ENCODE assay signal across 8 mouse cellular contexts in genomic region chr7:16885271-16885776, GRCm38 (mm10). TPM values are rescaled to one million over a fixed set of nuclear protein-coding genes. Genes with fewer than 3 reads are reported as not detected.
A peak's percentile ranks its signal among the peaks of the same experiment; 100 is the strongest.
DNase-seq lines count a peak whose midpoint lies in the region; ATAC-seq and TF ChIP-seq lines count a peak whose summit lies in the region.

No protein-coding gene starts in this region.

- no peak for DNase-seq in heart, postnatal 36 days
- DNase-seq in urinary bladder, postnatal 4 days (ENCODE audit: low spot score in 2 of 2) = no peak
- DNase-seq in layer of hippocampus, adult 9-11 months = no peak

- no peak for TF ChIP-seq POLR2A in bone marrow macrophage, adult 2 months (IDR thresholded peaks at IDR 0.05; ENCODE audit: borderline replicate concordance, low read depth, low read length)

- no peak overlapping the region for H3K9ac ChIP-seq in heart, embryonic 15.5 days
- H3K9ac ChIP-seq in hindbrain, embryonic 13.5 days = no peak overlapping the region
- no peak overlapping the region for H3K9ac ChIP-seq in midbrain, embryonic 13.5 days (replicated peaks)

- 24% methylated on average over 86 of the region's 95 CpGs for WGBS in heart, embryonic 15.5 days
- 14% methylated on average over 82 of the region's 95 CpGs for WGBS in hindbrain, embryonic 13.5 days
- 13% methylated on average over 61 of the region's 95 CpGs for WGBS in midbrain, embryonic 13.5 days

- TF ChIP-seq CTCF in bone marrow macrophage, adult 2 months (IDR thresholded peaks at IDR 0.05; ENCODE audit: low read depth, low read length) = no peak

- H3K27me3 ChIP-seq in heart, embryonic 15.5 days = peaks cover 16% of the 10 kb centered on the region
- peaks cover 78% of the 10 kb centered on the region for H3K27me3 ChIP-seq in hindbrain, embryonic 13.5 days
- H3K27me3 ChIP-seq in midbrain, embryonic 13.5 days = peaks cover 66% of the 10 kb centered on the region

- ATAC-seq in heart, embryonic 15.5 days (replicated peaks; ENCODE audit: insufficient number of reproducible peaks, insufficient read depth, low FRiP score, low read depth) = no peak
- 0 out of 2 replicates have a peak, but pooled peaks have one; percentile 30 for ATAC-seq in hindbrain, embryonic 13.5 days (ENCODE audit: low FRiP score)
- peak; percentile 35; the same call in 1 of the 2 replicates for ATAC-seq in midbrain, embryonic 13.5 days
- ATAC-seq in inflammation-experienced regulatory T-cells, adult 6 months = no peak

- H3K4me1 ChIP-seq in heart, embryonic 15.5 days (replicated peaks) = peaks cover 28% of the 10 kb centered on the region
- H3K4me1 ChIP-seq in bone marrow macrophage, adult 2 months (ENCODE audit: control insufficient read depth, insufficient read depth, low read length) = peaks cover 6% of the 10 kb centered on the region
- peaks cover 6% of the 10 kb centered on the region for H3K4me1 ChIP-seq in hindbrain, embryonic 13.5 days (replicated peaks)
- peaks cover 7% of the 10 kb centered on the region for H3K4me1 ChIP-seq in midbrain, embryonic 13.5 days (replicated peaks)

- H3K4me3 ChIP-seq in heart, embryonic 15.5 days = peak overlapping the region; percentile 31
- H3K4me3 ChIP-seq in bone marrow macrophage, adult 2 months (ENCODE audit: insufficient read depth, low read length) = peak overlapping the region; percentile 25; the same call in 1 of the 2 replicates
- peak overlapping the region; percentile 31 for H3K4me3 ChIP-seq in hindbrain, embryonic 13.5 days
- H3K4me3 ChIP-seq in midbrain, embryonic 13.5 days (replicated peaks) = peak overlapping the region; percentile 31

- intact Hi-C loops in heart, postnatal 36 days (cut with DNase I) = no loop called here

- H3K9me3 ChIP-seq in heart, embryonic 15.5 days (replicated peaks) = peaks cover 7% of the 10 kb centered on the region; the same call in 1 of the 2 replicates
- no peaks in the 10 kb centered on the region for H3K9me3 ChIP-seq in hindbrain, embryonic 13.5 days
- 0 out of 2 replicates have a peak, but pooled peaks cover 3% of the 10 kb centered on the region for H3K9me3 ChIP-seq in midbrain, embryonic 13.5 days

- H3K27ac ChIP-seq in heart, embryonic 15.5 days = no peak overlapping the region
- H3K27ac ChIP-seq in bone marrow macrophage, adult 2 months (ENCODE audit: insufficient read depth, low read depth, low read length) = no peak overlapping the region
- H3K27ac ChIP-seq in hindbrain, embryonic 13.5 days = no peak overlapping the region
- no peak overlapping the region for H3K27ac ChIP-seq in midbrain, embryonic 13.5 days

- H3K36me3 ChIP-seq in heart, embryonic 15.5 days = peaks cover 37% of the 10 kb centered on the region
- H3K36me3 ChIP-seq in hindbrain, embryonic 13.5 days = peaks cover 60% of the 10 kb centered on the region
- peaks cover 57% of the 10 kb centered on the region for H3K36me3 ChIP-seq in midbrain, embryonic 13.5 days

- peak overlapping the region; percentile 39 for H3K4me2 ChIP-seq in heart, embryonic 15.5 days
- peak overlapping the region; percentile 35; the same call in 1 of the 2 replicates for H3K4me2 ChIP-seq in hindbrain, embryonic 13.5 days
- H3K4me2 ChIP-seq in midbrain, embryonic 13.5 days (replicated peaks) = peak overlapping the region; percentile 33

RNA-seq across cellular contexts. Expression of gene Gng8, which starts 6.3 kb away (rescaled TPM):
- polyA plus RNA-seq in heart, embryonic 15.5 days (2015; fragmentation: Nextera tagmentation; extraction: Ambion mirVana) = 4.2 and 5.2 TPM in 2 replicates
- 1 to 10 TPM in 1 of 2 experiments, under 1 TPM in 1; 0.54 to 1.3 TPM for total RNA-seq in heart, postnatal 36 days (2021)
- polyA plus RNA-seq in bone marrow macrophage, adult 2 months (2012; ENCODE audit: insufficient read depth, insufficient read length, missing spikeins) = not detected in 2 replicates
- polyA plus RNA-seq in hindbrain, embryonic 13.5 days (2015; fragmentation: Nextera tagmentation; extraction: Ambion mirVana) = 6.1 and 8.2 TPM in 2 replicates
- polyA plus RNA-seq in midbrain, embryonic 13.5 days (2015; fragmentation: Nextera tagmentation; extraction: Ambion mirVana) = 23.4 and 30.8 TPM in 2 replicates
- polyA plus RNA-seq in inflammation-experienced regulatory T-cells, adult 6 months (2017; shearing (Covaris generic)) = not detected

RNA-seq across cellular contexts. Expression of gene Dact3, which starts 10.2 kb away (rescaled TPM):
- 5.8 and 7.0 TPM in 2 replicates for polyA plus RNA-seq in heart, embryonic 15.5 days (2015; fragmentation: Nextera tagmentation; extraction: Ambion mirVana)
- 10 to 100 TPM; 11.2 to 11.7 TPM for total RNA-seq in heart, postnatal 36 days (2021)
- 1.2 and 1.3 TPM in 2 replicates for polyA plus RNA-seq in bone marrow macrophage, adult 2 months (2012; ENCODE audit: insufficient read depth, insufficient read length, missing spikeins)
- polyA plus RNA-seq in hindbrain, embryonic 13.5 days (2015; fragmentation: Nextera tagmentation; extraction: Ambion mirVana) = 2.8 and 2.9 TPM in 2 replicates
- polyA plus RNA-seq in midbrain, embryonic 13.5 days (2015; fragmentation: Nextera tagmentation; extraction: Ambion mirVana) = 2.8 and 2.9 TPM in 2 replicates
- not detected for polyA plus RNA-seq in inflammation-experienced regulatory T-cells, adult 6 months (2017; shearing (Covaris generic))

RNA-seq across cellular contexts. Expression of gene Ptgir, which starts 21.0 kb away (rescaled TPM):
- 0.86 and 1.2 TPM in 2 replicates for polyA plus RNA-seq in heart, embryonic 15.5 days (2015; fragmentation: Nextera tagmentation; extraction: Ambion mirVana)
- 1 to 10 TPM; 2.9 TPM for total RNA-seq in heart, postnatal 36 days (2021)
- 5.5 and 5.6 TPM in 2 replicates for polyA plus RNA-seq in bone marrow macrophage, adult 2 months (2012; ENCODE audit: insufficient read depth, insufficient read length, missing spikeins)
- polyA plus RNA-seq in hindbrain, embryonic 13.5 days (2015; fragmentation: Nextera tagmentation; extraction: Ambion mirVana) = 0.78 and 0.83 TPM in 2 replicates
- polyA plus RNA-seq in midbrain, embryonic 13.5 days (2015; fragmentation: Nextera tagmentation; extraction: Ambion mirVana) = 0.41 and 0.54 TPM in 2 replicates
- 1 to 10 TPM; 4.3 to 8.2 (median 7.1) TPM for polyA plus RNA-seq in inflammation-experienced regulatory T-cells, adult 6 months (2017; shearing (Covaris generic))

RNA-seq across cellular contexts. Expression of gene Calm3, which starts 38.6 kb away (rescaled TPM):
- 96.4 and 98.4 TPM in 2 replicates for polyA plus RNA-seq in heart, embryonic 15.5 days (2015; fragmentation: Nextera tagmentation; extraction: Ambion mirVana)
- 100 to 1,000 TPM; 182 to 193 TPM for total RNA-seq in heart, postnatal 36 days (2021)
- polyA plus RNA-seq in bone marrow macrophage, adult 2 months (2012; ENCODE audit: insufficient read depth, insufficient read length, missing spikeins) = 373 and 387 TPM in 2 replicates
- 307 and 317 TPM in 2 replicates for polyA plus RNA-seq in hindbrain, embryonic 13.5 days (2015; fragmentation: Nextera tagmentation; extraction: Ambion mirVana)
- 297 and 325 TPM in 2 replicates for polyA plus RNA-seq in midbrain, embryonic 13.5 days (2015; fragmentation: Nextera tagmentation; extraction: Ambion mirVana)
- polyA plus RNA-seq in inflammation-experienced regulatory T-cells, adult 6 months (2017; shearing (Covaris generic)) = 100 to 1,000 TPM in 2 of 3 experiments, 10 to 100 TPM in 1; 51.8 to 255 (median 105) TPM

RNA-seq across cellular contexts. Expression of gene Prkd2, which starts 42.6 kb away (rescaled TPM):
- 9.9 and 13.3 TPM in 2 replicates for polyA plus RNA-seq in heart, embryonic 15.5 days (2015; fragmentation: Nextera tagmentation; extraction: Ambion mirVana)
- 10 to 100 TPM; 17.8 to 19.3 TPM for total RNA-seq in heart, postnatal 36 days (2021)
- 9.8 and 11.2 TPM in 2 replicates for polyA plus RNA-seq in bone marrow macrophage, adult 2 months (2012; ENCODE audit: insufficient read depth, insufficient read length, missing spikeins)
- polyA plus RNA-seq in hindbrain, embryonic 13.5 days (2015; fragmentation: Nextera tagmentation; extraction: Ambion mirVana) = 6.6 and 7.3 TPM in 2 replicates
- 6.4 and 6.6 TPM in 2 replicates for polyA plus RNA-seq in midbrain, embryonic 13.5 days (2015; fragmentation: Nextera tagmentation; extraction: Ambion mirVana)
- polyA plus RNA-seq in inflammation-experienced regulatory T-cells, adult 6 months (2017; shearing (Covaris generic)) = 10 to 100 TPM; 38.3 to 51.4 (median 47.1) TPM

Comparison
In these comparisons a context has a peak if more than half of its experiments do, and no peak if none do; other contexts are left out.
1. ATAC-seq: peak in hindbrain, embryonic 13.5 days (single experiment) and midbrain, embryonic 13.5 days (single experiment); none in heart, embryonic 15.5 days (single experiment) and inflammation-experienced regulatory T-cells, adult 6 months (single experiment).
2. Peak in every context shown above with its lines, with median percentiles within 50 percentile points of each other: H3K4me2 ChIP-seq and H3K4me3 ChIP-seq.